ENCODE assay signal across 17 mouse cellular contexts in genomic region chr1:90855880-90856279, GRCm38 (mm10). TPM values are rescaled to one million over a fixed set of nuclear protein-coding genes. Genes with fewer than 3 reads are reported as not detected.
A peak's percentile ranks its signal among the peaks of the same experiment; 100 is the strongest.
DNase-seq lines count a peak whose midpoint lies in the region; ATAC-seq and TF ChIP-seq lines count a peak whose summit lies in the region.
"Had no signal": no experiment of that assay in that cellular context is flagged by ENCODE, and none has a peak within 500 bp of the region (broad histone marks: within the 10 kb centered on the region; RNA-seq: fewer than 3 reads in every experiment).

No protein-coding gene starts in this region.

- H3K36me3 ChIP-seq in hindbrain, postnatal 0 days (ENCODE audit: insufficient read depth, low read length) = no peaks in the 10 kb centered on the region
- no peaks in the 10 kb centered on the region for H3K36me3 ChIP-seq in hindbrain, embryonic 14.5 days (replicated peaks; ENCODE audit: control insufficient read depth, insufficient read depth)
- H3K36me3 ChIP-seq in neural tube, embryonic 15.5 days = no peaks in the 10 kb centered on the region
- H3K36me3 ChIP-seq in embryonic facial prominence, embryonic 14.5 days (ENCODE audit: control insufficient read depth, insufficient read depth, low read length) = no peaks in the 10 kb centered on the region
- H3K36me3 ChIP-seq: heart, embryonic 15.5 days; hindbrain, embryonic 10.5 days; intestine, embryonic 15.5 days had no signal

- H3K9ac ChIP-seq in hindbrain, postnatal 0 days (replicated peaks; ENCODE audit: low read length) = no peak overlapping the region
- no peak overlapping the region for H3K9ac ChIP-seq in hindbrain, embryonic 14.5 days
- H3K9ac ChIP-seq in neural tube, embryonic 15.5 days (replicated peaks) = no peak overlapping the region
- no peak overlapping the region for H3K9ac ChIP-seq in embryonic facial prominence, embryonic 14.5 days (ENCODE audit: low read depth, low read length)
- H3K9ac ChIP-seq: heart, embryonic 15.5 days; intestine, embryonic 15.5 days had no signal

- H3K27ac ChIP-seq in hindbrain, postnatal 0 days = no peak overlapping the region
- no peak overlapping the region for H3K27ac ChIP-seq in hindbrain, embryonic 14.5 days
- 0 out of 2 replicates have a peak overlapping the region, but pooled peaks have one; percentile 8 for H3K27ac ChIP-seq in neural tube, embryonic 15.5 days (replicated peaks)
- peak overlapping the region; percentile 74 for H3K27ac ChIP-seq in embryonic facial prominence, embryonic 14.5 days (replicated peaks; ENCODE audit: low read depth, low read length)
- H3K27ac ChIP-seq: heart, adult 2 months; heart, embryonic 15.5 days; hindbrain, embryonic 10.5 days; intestine, embryonic 15.5 days had no signal

- intact Hi-C loops in heart, postnatal 10 days (cut with DNase I) = no loop called here

- no peak overlapping the region for H3K4me2 ChIP-seq in hindbrain, postnatal 0 days (ENCODE audit: low read depth, low read length)
- H3K4me2 ChIP-seq in hindbrain, embryonic 14.5 days (replicated peaks) = no peak overlapping the region
- no peak overlapping the region for H3K4me2 ChIP-seq in neural tube, embryonic 15.5 days
- no peak overlapping the region for H3K4me2 ChIP-seq in embryonic facial prominence, embryonic 14.5 days (ENCODE audit: low read depth, low read length)
- H3K4me2 ChIP-seq: heart, embryonic 11.5 days; heart, embryonic 15.5 days; intestine, embryonic 15.5 days had no signal

- no peak overlapping the region for H3K4me3 ChIP-seq in hindbrain, postnatal 0 days (ENCODE audit: low read length)
- no peak overlapping the region for H3K4me3 ChIP-seq in hindbrain, embryonic 14.5 days (replicated peaks; ENCODE audit: low read length)
- no peak overlapping the region for H3K4me3 ChIP-seq in neural tube, embryonic 15.5 days (replicated peaks)
- no peak overlapping the region for H3K4me3 ChIP-seq in embryonic facial prominence, embryonic 14.5 days (ENCODE audit: low read depth, low read length)
- H3K4me3 ChIP-seq: heart, adult 2 months; heart, embryonic 15.5 days; hindbrain, embryonic 10.5 days; intestine, embryonic 15.5 days had no signal

- WGBS in hindbrain, postnatal 0 days = 43% methylated on average over 5 of the region's 5 CpGs
- 69% methylated on average over 5 of the region's 5 CpGs for WGBS in hindbrain, embryonic 14.5 days
- 65% methylated on average over 5 of the region's 5 CpGs for WGBS in neural tube, embryonic 15.5 days
- WGBS in embryonic facial prominence, embryonic 14.5 days = 42% methylated on average over 5 of the region's 5 CpGs

- no peak for ATAC-seq in hindbrain, postnatal 0 days
- no peak for ATAC-seq in hindbrain, embryonic 14.5 days (ENCODE audit: low FRiP score)
- no peak for ATAC-seq in neural tube, embryonic 15.5 days (ENCODE audit: low FRiP score)
- peak; percentile 67 for ATAC-seq in embryonic facial prominence, embryonic 14.5 days (ENCODE audit: low read depth)
- ATAC-seq: forebrain, embryonic 16.5 days; intestine, embryonic 15.5 days had no signal

- no peaks in the 10 kb centered on the region for H3K27me3 ChIP-seq in hindbrain, postnatal 0 days (ENCODE audit: insufficient read depth, low read length)
- no peaks in the 10 kb centered on the region for H3K27me3 ChIP-seq in hindbrain, embryonic 14.5 days (ENCODE audit: control insufficient read depth, insufficient read depth, low read length)
- no peaks in the 10 kb centered on the region for H3K27me3 ChIP-seq in neural tube, embryonic 15.5 days (replicated peaks)
- H3K27me3 ChIP-seq in embryonic facial prominence, embryonic 14.5 days (replicated peaks; ENCODE audit: control insufficient read depth, insufficient read depth, low read length) = no peaks in the 10 kb centered on the region
- H3K27me3 ChIP-seq: intestine, embryonic 15.5 days had no signal

- no peaks in the 10 kb centered on the region for H3K9me3 ChIP-seq in hindbrain, postnatal 0 days (ENCODE audit: low read length)
- no peaks in the 10 kb centered on the region for H3K9me3 ChIP-seq in hindbrain, embryonic 14.5 days (ENCODE audit: control insufficient read depth, low read length)
- H3K9me3 ChIP-seq in neural tube, embryonic 15.5 days (replicated peaks) = no peaks in the 10 kb centered on the region
- H3K9me3 ChIP-seq in embryonic facial prominence, embryonic 14.5 days (ENCODE audit: control insufficient read depth, low read length) = no peaks in the 10 kb centered on the region
- H3K9me3 ChIP-seq: heart, embryonic 15.5 days; intestine, embryonic 15.5 days had no signal

- peak; percentile 43 for DNase-seq in hindbrain, postnatal 0 days (ENCODE audit: low spot score)
- DNase-seq in hindbrain, embryonic 14.5 days (ENCODE audit: low spot score) = no peak
- DNase-seq in neural tube, embryonic 10.5 days (ENCODE audit: extremely low spot score, low spot score) = no peak
- peak; percentile 82 for DNase-seq in embryonic facial prominence, embryonic 14.5 days (ENCODE audit: low spot score)
- no peak for DNase-seq in heart, postnatal 10 days
- DNase-seq: adrenal gland, adult 2 months; adrenal gland, postnatal 25 days; cerebellum, adult 2 months; cerebellum, postnatal 10 days; gastrocnemius, postnatal 14 days; heart, adult 2 months had no signal

- no peaks in the 10 kb centered on the region for H3K4me1 ChIP-seq in hindbrain, postnatal 0 days (ENCODE audit: insufficient read depth, low read length)
- no peaks in the 10 kb centered on the region for H3K4me1 ChIP-seq in hindbrain, embryonic 14.5 days (replicated peaks; ENCODE audit: control insufficient read depth, insufficient read depth, low read length)
- no peaks in the 10 kb centered on the region for H3K4me1 ChIP-seq in neural tube, embryonic 15.5 days
- H3K4me1 ChIP-seq in embryonic facial prominence, embryonic 14.5 days (ENCODE audit: control insufficient read depth, insufficient read depth, low read length) = peaks cover 13% of the 10 kb centered on the region; the same call in 1 of the 2 replicates
- H3K4me1 ChIP-seq: heart, embryonic 15.5 days; hindbrain, embryonic 10.5 days; intestine, embryonic 15.5 days had no signal

- TF ChIP-seq CTCF in hindbrain, postnatal 0 days (IDR thresholded peaks at IDR 0.05; ENCODE audit: low read depth) = no peak

RNA-seq across cellular contexts. Expression of gene Col6a3, which starts 12.1 kb away (rescaled TPM):
- 15.9 and 19.2 TPM in 2 replicates for total RNA-seq in hindbrain, postnatal 0 days (2014; rRNA removed)
- 4.9 and 5.2 TPM in 2 replicates for polyA plus RNA-seq in hindbrain, postnatal 0 days (2015; fragmentation: Nextera tagmentation; extraction: Ambion mirVana)
- polyA plus RNA-seq in hindbrain, embryonic 14.5 days (2014; fragmentation: Nextera tagmentation; extraction: Ambion mirVana) = 11.9 and 12.6 TPM in 2 replicates
- 13.9 and 17.8 TPM in 2 replicates for polyA plus RNA-seq in neural tube, embryonic 15.5 days (2015; fragmentation: Nextera tagmentation; extraction: Ambion mirVana)
- 262 and 324 TPM in 2 replicates for polyA plus RNA-seq in embryonic facial prominence, embryonic 14.5 days (2014; fragmentation: Nextera tagmentation; extraction: Ambion mirVana)
- total RNA-seq in heart, postnatal 10 days (2021) = 100 to 1,000 TPM; 107 to 132 TPM

RNA-seq across cellular contexts. Expression of gene Mlph, which starts 59.0 kb away (rescaled TPM):
- 0.63 and 0.72 TPM in 2 replicates for total RNA-seq in hindbrain, postnatal 0 days (2014; rRNA removed)
- polyA plus RNA-seq in hindbrain, postnatal 0 days (2015; fragmentation: Nextera tagmentation; extraction: Ambion mirVana) = 0.19 and 0.51 TPM in 2 replicates
- 0.13 TPM in 2 replicates for polyA plus RNA-seq in hindbrain, embryonic 14.5 days (2014; fragmentation: Nextera tagmentation; extraction: Ambion mirVana)
- 0.09 and 0.31 TPM in 2 replicates for polyA plus RNA-seq in neural tube, embryonic 15.5 days (2015; fragmentation: Nextera tagmentation; extraction: Ambion mirVana)
- polyA plus RNA-seq in embryonic facial prominence, embryonic 14.5 days (2014; fragmentation: Nextera tagmentation; extraction: Ambion mirVana) = 0.86 and 1.1 TPM in 2 replicates
- total RNA-seq in heart, postnatal 10 days (2021) = under 1 TPM; 0.45 to 0.86 TPM

Comparison
In these comparisons a context has a peak if more than half of its experiments do, and no peak if none do; other contexts are left out.
1. DNase-seq: peak in hindbrain, postnatal 0 days (single experiment) and embryonic facial prominence, embryonic 14.5 days (single experiment); none in hindbrain, embryonic 14.5 days (single experiment), neural tube, embryonic 10.5 days (single experiment) and heart, postnatal 10 days (0 of 2).
2. H3K27ac ChIP-seq: peak in neural tube, embryonic 15.5 days (single experiment) and embryonic facial prominence, embryonic 14.5 days (single experiment); none in hindbrain, postnatal 0 days (single experiment) and hindbrain, embryonic 14.5 days (single experiment).
3. RNA of gene Col6a3, which starts 12.1 kb away (polyA plus RNA-seq): 262 to 324 TPM in embryonic facial prominence, embryonic 14.5 days; 13.9 to 17.8 TPM in neural tube, embryonic 15.5 days, 11.9 to 12.6 TPM in hindbrain, embryonic 14.5 days and 4.9 to 5.2 TPM in hindbrain, postnatal 0 days; every median in the first group is over 10 times any median in the second.